Mouse (Mus musculus) v-Abl transformed pro-B cells (cell line): ENCODE results near the gene Cstad.

Experiments used
- in situ Hi-C, 2 experiments: fragments of 400-800 bp; cut with MboI; formaldehyde crosslinking; loops; one replicate each; pipeline ENCODE4 v1.15.1; 2025; ENCODE audit not compliant: unreplicated experiment in 2 of 2

The Cstad gene

DNA sequence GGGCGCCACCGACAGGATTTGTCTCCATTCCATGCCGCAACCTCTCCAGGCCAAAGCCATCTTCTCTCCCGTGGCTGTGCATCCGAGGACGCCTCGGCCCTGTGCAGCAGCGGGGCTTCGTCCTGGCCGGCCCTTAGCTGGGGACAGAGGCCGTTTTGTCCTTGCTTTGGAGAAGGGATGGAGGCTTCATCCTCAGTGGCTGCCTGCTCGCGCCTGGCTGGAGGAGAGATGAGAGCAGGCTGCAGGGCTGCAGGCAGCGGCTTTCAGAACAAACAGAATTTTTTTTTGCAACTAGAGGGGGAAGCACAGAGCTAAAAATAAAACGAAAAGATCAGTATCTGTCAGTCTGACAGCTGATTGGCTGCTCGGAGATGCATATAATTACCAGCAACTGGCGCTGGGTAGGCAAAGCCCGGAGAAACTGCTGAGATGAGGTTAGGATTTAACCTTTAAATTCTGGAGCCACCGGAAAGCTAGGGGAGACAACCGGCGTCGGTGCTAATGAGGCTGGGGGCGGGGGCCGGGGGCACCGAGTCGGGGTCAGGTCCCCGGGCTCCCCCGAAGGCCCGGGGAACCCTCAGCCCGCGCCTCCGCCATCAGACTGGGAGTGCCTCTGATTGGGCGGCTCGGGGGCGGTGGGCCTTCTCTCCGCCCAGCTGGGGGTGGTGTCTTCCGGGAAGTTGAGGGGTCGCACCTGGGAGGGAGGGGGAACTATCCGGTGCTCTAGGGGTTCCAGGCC, at the start of gene Cstad:
Gene Cstad (plus strand): TSS at position 400 of the 739 bp plus-strand sequence.
- in situ Hi-C loops, result loop anchor here (10.0 to 25.0 kb wide), 2 partner anchors 120 to 533 kb away; partner anchors contain the start of gene Set (in 1 of the 2)

DNA sequence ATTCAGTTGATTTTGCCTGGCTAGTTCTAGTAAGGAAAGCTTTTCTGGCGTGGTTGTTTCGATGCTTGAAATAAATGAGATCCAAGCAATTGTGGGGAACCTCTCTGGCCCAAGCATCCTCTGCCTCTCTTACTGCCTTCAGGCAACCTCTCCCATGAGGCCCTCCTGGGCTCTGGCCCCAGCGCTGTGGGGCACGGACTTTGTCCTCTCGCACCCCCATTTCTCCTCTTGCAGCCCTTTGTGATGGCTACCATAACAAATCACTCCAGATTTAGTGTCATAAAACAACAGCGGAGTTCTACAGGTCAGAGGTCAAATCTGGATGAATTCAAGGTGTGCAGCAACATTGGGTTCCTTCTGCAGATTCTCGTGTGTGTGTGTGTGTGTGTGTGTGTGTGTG, 49.1 kb upstream of the Cstad start:
- in situ Hi-C loops, result no loop called here

DNA sequence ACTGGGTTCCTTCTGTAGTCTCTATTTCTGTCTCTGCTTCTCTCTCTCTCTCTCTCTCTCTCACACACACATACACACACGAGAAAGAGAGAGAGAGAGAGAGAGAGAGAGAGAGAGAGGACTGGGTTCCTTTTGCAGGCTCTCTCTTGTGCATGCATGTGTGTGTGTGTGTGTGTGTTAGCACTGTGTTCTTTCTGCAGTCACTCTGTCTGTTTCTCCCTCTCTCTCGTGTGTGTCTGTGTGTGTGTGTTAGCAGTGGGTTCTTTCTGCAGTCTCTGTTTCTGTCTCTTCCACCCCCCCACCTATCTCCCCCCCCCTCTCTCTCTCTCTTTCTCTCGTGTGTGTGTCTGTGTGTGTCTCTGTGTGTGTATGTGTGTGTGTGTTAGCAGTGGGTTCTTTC, 48.6 kb upstream of the Cstad start:
- in situ Hi-C loops, result no loop called here

GRCm38 (mm10) chr2:30547455-30548217, 47.2 kb upstream of the Cstad start:
- in situ Hi-C loops, result no loop called here

DNA sequence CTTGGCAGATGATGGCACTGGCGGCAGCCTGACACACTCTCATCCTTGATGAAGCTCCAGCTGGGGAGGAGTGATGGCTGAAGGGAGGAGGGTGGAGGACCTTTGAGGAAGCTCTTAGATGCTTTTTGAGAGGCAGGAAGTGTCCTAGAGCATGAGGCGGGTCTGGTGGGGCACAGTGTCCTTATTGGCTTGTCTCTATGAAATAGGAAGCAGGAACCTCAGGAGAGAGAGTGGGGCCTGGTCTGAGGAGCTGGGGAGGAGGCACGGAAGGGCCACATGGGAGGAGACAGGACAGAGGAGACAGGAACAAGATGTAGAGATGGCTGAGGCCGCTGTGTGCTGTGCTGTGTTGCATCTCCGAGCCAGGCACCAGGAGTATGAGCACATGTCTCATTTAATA, 43.3 kb upstream of the Cstad start:
- in situ Hi-C loops, result no loop called here

DNA sequence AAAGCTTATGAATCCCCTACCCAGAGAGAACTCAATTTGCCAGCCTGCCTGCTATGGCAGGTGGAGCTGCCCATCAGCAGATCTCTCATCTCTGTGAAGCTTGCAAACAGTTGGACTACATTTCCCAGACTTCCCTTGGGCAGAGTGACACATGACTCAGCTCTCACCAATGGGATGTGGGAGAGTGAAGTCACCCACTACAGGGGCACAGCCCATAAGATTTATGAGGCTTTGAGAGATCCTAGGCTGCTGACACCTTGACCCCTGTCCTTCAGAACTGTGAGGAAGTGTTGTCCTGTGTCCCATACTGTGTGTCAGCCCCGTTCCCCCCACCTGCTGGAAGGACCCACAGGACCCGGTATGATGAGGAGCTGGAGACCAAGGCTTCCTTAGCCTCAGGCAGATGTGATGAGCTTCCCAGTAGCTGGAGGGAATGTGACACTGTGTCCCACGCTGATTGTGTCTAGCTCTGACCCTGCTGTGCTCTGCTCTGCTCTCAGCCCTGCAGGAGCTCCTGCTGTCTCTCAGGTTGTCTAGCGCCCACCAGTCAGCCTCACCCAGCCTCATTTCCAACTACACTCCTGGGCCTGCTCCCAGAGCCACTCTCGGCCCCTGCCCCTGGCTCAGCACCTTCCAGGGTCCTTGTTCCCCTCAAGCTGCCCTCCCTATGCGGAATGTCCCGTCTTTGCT, 40.8 kb upstream of the Cstad start:
- in situ Hi-C loops, result no loop called here

DNA sequence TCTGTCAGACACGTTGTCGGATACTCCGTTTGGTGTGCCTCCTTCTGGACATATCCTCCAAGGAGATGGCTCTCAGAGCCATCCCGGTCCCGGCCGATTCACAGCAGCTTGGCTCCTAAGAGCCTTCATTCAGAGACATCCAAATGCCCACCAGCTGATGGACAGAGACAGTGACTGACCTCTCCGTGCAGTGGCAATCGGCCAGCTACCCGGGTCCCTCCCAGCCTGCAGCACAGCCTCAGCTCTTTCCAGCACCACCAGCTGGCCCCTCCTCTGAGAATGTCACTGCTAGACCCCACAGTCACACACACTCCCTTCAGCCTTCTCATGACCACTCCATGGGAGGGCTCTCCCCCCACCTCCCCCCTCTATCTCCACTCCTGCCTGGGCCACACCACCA, 39.6 kb upstream of the Cstad start:
- in situ Hi-C loops, result no loop called here

- in situ Hi-C loops, result no loop called here
Observed at GRCm38 (mm10) chr2:30556495-30556894, 38.3 kb upstream of the Cstad start.

DNA sequence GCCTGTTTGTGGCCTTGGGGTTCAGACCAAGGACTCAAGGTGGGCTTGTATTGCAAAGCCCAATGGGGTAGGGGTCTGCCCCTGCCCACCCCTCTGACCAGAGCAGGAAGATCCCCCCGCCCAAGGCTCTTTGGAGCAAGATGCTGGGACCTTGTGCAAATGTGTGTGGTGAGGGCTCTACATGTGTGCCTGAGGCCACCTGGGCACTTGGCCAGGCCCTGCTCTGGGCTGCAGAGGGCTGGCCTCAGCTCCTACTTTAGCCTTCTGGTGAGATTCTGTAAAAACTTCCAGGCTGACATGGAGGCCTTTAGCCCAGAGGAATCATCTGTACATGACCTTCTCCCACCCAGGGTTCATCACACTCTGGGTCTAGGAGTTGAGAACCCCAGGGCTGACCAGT, 35.3 kb upstream of the Cstad start:
- in situ Hi-C loops, result no loop called here

DNA sequence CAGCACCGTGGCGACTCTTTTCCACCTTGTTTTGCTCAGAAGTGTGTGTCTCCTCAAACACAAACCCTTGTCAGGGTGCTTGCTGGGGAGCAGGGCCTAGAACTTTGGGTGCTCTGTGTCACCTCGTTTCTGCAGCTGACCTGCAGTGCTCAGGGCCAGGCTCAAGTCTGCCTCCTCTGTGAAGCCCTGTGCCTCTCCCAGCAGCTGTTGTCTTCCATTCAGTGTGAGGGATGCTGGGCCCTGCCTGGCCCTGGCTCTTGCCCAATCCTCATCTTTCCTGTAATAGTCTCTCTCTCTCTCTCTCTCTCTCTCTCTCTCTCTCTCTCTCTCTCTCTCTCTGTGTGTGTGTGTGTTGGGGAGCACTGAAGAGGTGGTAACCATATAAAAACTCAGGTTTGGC, 32.3 kb upstream of the Cstad start:
- in situ Hi-C loops, result no loop called here

- in situ Hi-C loops, result no loop called here
Observed at GRCm38 (mm10) chr2:30571647-30572046, 23.2 kb upstream of the Cstad start.

DNA sequence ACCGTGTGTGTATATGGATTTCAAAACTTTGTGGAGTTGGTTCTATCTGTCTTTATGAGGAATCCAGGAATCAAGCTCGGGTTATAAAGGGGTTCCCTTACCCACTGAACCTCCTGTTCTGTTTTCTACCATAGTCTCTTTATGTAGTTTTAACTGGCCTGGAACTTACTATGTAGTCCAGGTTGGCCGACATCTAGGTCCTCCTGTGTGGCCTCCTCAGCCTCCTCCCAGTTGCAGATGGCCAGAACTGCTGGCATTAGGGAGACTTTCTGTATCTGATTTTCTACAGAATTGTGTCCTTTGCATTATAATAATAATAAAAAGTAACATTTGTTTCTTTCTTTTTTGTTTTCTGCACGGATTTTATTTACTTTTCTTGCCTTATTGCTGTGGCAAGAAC, 21.3 kb upstream of the Cstad start:
- in situ Hi-C loops, result no loop called here

DNA sequence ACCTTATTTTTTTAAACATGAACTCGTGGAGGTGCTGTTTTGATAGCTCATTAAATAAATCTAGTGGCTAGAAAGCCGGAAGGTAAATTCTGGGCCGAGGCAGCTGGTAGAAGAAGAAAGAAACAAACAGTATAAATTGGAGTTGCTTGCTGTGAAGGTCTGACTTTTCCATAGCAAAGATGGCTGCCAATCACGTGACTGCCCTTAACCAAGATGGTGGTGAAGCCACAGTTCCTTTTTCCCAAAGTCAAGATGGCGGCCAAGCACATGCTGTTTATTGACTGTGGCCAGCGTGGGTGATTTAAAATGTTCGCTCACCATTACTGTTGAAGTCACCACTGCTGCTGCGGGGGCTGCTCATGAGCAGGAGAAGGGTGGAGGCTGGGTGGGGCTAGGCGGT, 17.8 kb upstream of the Cstad start:
- in situ Hi-C loops, result loop anchor here in 1 of 2 experiments (25.0 kb wide), 1 partner anchor 515 kb away; the partner anchor contains the start of gene Set

DNA sequence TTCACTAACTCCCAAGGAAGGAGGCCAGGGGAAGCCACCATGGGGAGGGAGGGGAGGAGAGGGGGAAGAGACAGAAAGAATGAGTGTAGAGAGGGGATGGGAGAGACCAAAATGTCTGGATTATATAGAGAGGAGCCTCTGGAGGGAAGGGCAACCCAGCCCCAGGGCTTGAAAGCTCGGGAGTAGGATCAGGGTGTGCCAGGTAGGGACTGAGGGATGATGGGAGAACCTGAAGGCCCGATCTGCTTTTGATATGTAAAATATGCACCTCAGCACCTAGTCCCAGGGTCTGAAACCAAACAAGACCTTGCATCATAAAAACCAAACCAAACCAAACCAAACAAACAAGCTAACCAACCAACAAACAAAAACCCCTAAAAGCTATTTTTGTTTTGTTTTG, 16.8 kb upstream of the Cstad start:
- in situ Hi-C loops, result loop anchor here in 1 of 2 experiments (25.0 kb wide), 1 partner anchor 516 kb away; the partner anchor contains the start of gene Set

GRCm38 (mm10) chr2:30587161-30587560, 7.7 kb upstream of the Cstad start:
- in situ Hi-C loops, result loop anchor here in 1 of 2 experiments (25.0 kb wide), 1 partner anchor 525 kb away; the partner anchor contains the start of gene Set

DNA sequence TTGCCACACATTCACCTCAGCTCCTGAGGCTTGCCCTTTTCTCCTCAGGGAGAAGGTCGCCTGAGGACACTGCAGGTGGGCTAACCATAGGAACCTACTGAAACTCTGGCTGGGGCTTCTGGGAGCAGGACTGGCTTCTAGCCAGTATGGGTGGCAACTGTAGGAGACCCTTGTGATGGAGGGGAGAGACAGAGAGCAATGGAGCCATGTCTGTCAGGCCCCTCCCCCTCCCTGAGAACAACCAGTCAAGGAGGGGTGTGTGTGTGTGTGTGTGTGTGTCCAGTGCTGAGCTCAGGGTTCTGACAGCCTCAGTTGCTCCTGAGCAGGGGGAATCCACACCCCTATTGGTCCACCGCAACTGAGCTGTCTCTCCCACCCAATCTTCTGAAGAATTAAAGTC, 7.2 kb upstream of the Cstad start:
- in situ Hi-C loops, result loop anchor here in 1 of 2 experiments (25.0 kb wide), 1 partner anchor 525 kb away; the partner anchor contains the start of gene Set

DNA sequence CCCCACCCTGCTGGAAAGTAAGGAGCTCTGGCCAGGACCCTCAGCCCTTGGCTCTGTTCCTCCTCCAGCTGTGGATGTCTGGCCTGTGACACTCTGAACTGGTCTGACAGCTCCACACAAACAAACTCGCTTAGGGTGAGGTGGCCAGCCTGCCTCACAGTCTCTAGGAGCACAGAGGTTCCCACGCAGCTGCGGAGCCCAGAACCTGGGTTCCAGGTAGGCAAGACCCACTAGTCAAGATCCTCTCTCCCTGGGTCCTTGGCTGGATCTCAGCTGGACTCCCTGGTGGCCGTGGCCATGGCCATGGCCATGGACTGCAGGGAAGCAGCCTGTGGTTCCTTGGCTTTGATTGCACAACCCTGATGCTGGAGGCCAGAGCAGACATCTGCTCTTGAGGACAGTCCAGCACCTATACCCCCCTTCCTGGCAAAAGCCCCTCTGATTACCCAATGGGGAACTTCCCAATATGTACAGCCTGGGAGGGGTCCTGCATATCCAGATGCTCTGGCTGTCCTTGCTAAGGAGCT, 5.8 kb upstream of the Cstad start:
- in situ Hi-C loops, result loop anchor here in 1 of 2 experiments (25.0 kb wide), 1 partner anchor 527 kb away; the partner anchor contains the start of gene Set

DNA sequence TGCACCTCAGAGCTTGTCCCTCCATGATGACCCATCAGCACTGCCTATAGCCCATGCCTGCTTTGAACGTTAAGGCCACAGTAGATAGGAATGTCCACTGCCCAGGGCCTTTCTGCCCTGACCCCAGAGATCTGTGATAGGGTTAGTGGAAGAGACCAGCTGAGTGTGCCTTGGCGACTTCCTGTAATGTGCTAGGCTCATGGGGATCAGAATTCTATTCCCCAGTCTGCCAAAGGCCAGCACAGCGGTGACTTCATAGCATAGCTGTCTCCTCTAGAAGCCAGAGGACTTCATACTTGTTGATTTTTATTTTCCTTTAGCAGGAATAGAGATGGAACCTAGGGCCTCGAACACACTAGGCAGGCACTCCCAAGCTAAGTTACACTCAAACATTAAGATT, 5.1 kb upstream of the Cstad start:
- in situ Hi-C loops, result loop anchor here (10.0 to 25.0 kb wide), 2 partner anchors 125 to 527 kb away; partner anchors contain the start of gene Set (in 1 of the 2)

DNA sequence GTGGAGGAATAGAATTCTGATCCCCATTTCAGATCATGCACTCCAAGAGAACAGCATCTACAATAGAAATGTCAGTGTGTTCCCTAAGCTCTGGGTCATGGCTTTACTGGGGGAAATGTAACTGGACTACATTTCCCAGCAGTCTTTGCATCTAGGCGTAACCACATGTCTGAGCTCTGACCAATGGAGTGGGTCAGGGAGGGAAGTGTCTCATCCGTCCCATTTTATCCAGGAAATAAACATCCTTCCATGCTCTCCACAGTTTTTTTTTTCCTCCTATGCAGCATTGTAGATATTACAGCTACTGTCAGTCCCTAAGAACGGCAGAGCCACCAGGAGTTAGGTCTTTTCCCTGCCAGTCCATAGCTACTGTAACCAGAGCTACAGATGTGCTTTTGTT, 3.9 kb upstream of the Cstad start:
- in situ Hi-C loops, result loop anchor here (10.0 to 25.0 kb wide), 2 partner anchors 124 to 529 kb away; partner anchors contain the start of gene Set (in 1 of the 2)

DNA sequence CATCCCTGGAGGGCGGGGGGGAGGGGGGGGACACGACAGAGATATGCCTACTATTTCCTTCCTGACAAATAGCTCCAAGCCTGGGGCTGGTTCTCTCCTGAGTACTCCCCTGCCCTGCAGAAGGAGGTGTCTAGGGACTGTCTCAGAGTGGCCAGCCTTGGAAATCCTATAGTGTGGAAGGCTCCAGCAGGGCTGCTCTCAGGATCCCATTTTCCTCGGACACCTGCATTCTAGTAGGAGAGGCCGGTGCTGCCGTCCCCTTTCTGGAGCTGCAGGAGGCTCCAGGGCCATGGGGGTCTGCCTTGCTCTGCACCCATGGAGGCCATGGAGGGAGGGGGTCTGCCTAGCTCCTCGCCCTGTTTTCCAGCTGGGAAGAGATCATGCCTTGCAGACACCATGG, 2.4 kb upstream of the Cstad start:
- in situ Hi-C loops, result loop anchor here (10.0 to 25.0 kb wide), 2 partner anchors 122 to 530 kb away; partner anchors contain the start of gene Set (in 1 of the 2)
